Mouse (Mus musculus): ENCODE results near the gene Strc.
"Not testable (repeated sequence)": the region's sequence is repeated elsewhere in the genome, so short reads cannot be mapped to it uniquely, and the experiment has no call there.

Strc gene

GRCm38 (mm10) chr2:121386961-121387575, at the start of gene Strc:
Gene Strc (minus strand): TSS chr2:121387168.
- not testable (repeated sequence) for DNase-seq

- DNase-seq, result no peak
Measured at GRCm38 (mm10) chr2:121434854-121435253, 47.9 kb upstream of the Strc start.

GRCm38 (mm10) chr2:121425890-121426289, 38.9 kb upstream of the Strc start:
- no peak for DNase-seq

- no peak for DNase-seq
Measured at GRCm38 (mm10) chr2:121423166-121423565, 36.2 kb upstream of the Strc start.

- no peak for DNase-seq
Measured at GRCm38 (mm10) chr2:121418476-121418875, 31.5 kb upstream of the Strc start.

GRCm38 (mm10) chr2:121416356-121416755, 29.4 kb upstream of the Strc start:
- peak in 1 of 2 experiments; percentile 4 for DNase-seq

- no peak for DNase-seq
Measured at GRCm38 (mm10) chr2:121415591-121415990, 28.6 kb upstream of the Strc start.

- DNase-seq, result no peak
Measured at GRCm38 (mm10) chr2:121415103-121415502, 28.1 kb upstream of the Strc start.

GRCm38 (mm10) chr2:121414139-121414685, 27.2 kb upstream of the Strc start:
- no peak for DNase-seq

GRCm38 (mm10) chr2:121413387-121414042, 26.5 kb upstream of the Strc start, which contains the start of the genes Pdia3 and Catsper2:
Gene Pdia3 (plus strand): TSS chr2:121413775.
Gene Catsper2 (minus strand): TSS chr2:121413792.
- peak; percentile 92 to 96 for DNase-seq

- no peak for DNase-seq
Measured at GRCm38 (mm10) chr2:121412843-121413386, 25.9 kb upstream of the Strc start.

- DNase-seq, result peak; percentile 20 to 30
Measured at GRCm38 (mm10) chr2:121408160-121408559, 21.2 kb upstream of the Strc start.

GRCm38 (mm10) chr2:121403296-121403695, 16.3 kb upstream of the Strc start:
- DNase-seq, result no peak

GRCm38 (mm10) chr2:121396624-121397023, 9.7 kb upstream of the Strc start:
- peak; percentile 91 to 93 for DNase-seq

GRCm38 (mm10) chr2:121374766-121375165, 12.2 kb downstream of the Strc start:
- DNase-seq, result no peak

- no peak for DNase-seq
Measured at GRCm38 (mm10) chr2:121372266-121372665, 14.7 kb downstream of the Strc start.

GRCm38 (mm10) chr2:121370921-121371320, 16.0 kb downstream of the Strc start:
- DNase-seq, result no peak

- DNase-seq, result peak in 1 of 2 experiments; percentile 42
Measured at GRCm38 (mm10) chr2:121368831-121369230, 18.1 kb downstream of the Strc start.

GRCm38 (mm10) chr2:121363656-121364055, 23.3 kb downstream of the Strc start:
- no peak for DNase-seq

GRCm38 (mm10) chr2:121359461-121359860, 27.5 kb downstream of the Strc start:
- peak in 1 of 2 experiments; percentile 20 for DNase-seq

- peak; percentile 92 to 94 for DNase-seq
Measured at GRCm38 (mm10) chr2:121358381-121358780, 28.6 kb downstream of the Strc start.

- no peak for DNase-seq
Measured at GRCm38 (mm10) chr2:121357961-121358360, 29.0 kb downstream of the Strc start.

GRCm38 (mm10) chr2:121357494-121357893, 29.5 kb downstream of the Strc start, which contains the start of gene Ckmt1:
Gene Ckmt1 (plus strand): TSS chr2:121357714.
- no peak for DNase-seq

All from cerebellum, postnatal 36 days (tissue).